Mouse (Mus musculus): ENCODE results near the gene Pcsk5.
"Not testable (repeated sequence)": the region's sequence is repeated elsewhere in the genome, so short reads cannot be mapped to it uniquely, and the experiment has no call there.

The Pcsk5 gene

GRCm38 (mm10) chr19:17482126-17482790, 355.2 kb downstream of the Pcsk5 start:
- no peak for DNase-seq (ENCODE audit: low spot score in 2 of 2)

- DNase-seq (ENCODE audit: low spot score in 2 of 2): no peak
Measured at GRCm38 (mm10) chr19:17479471-17479870, 358.0 kb downstream of the Pcsk5 start.

GRCm38 (mm10) chr19:17476021-17476420, 361.4 kb downstream of the Pcsk5 start:
- DNase-seq (ENCODE audit: low spot score in 2 of 2): no peak

GRCm38 (mm10) chr19:17473138-17473537, 364.3 kb downstream of the Pcsk5 start:
- DNase-seq (ENCODE audit: low spot score in 2 of 2): not testable (repeated sequence)

- no peak for DNase-seq (ENCODE audit: low spot score in 2 of 2)
Measured at GRCm38 (mm10) chr19:17471861-17472260, 365.6 kb downstream of the Pcsk5 start.

GRCm38 (mm10) chr19:17471196-17471595, 366.2 kb downstream of the Pcsk5 start:
- no peak for DNase-seq (ENCODE audit: low spot score in 2 of 2)

- DNase-seq (ENCODE audit: low spot score in 2 of 2): peak in 1 of 2 experiments; percentile 19
Measured at GRCm38 (mm10) chr19:17467556-17468211, 369.7 kb downstream of the Pcsk5 start.

- no peak for DNase-seq (ENCODE audit: low spot score in 2 of 2)
Measured at GRCm38 (mm10) chr19:17452001-17452400, 385.4 kb downstream of the Pcsk5 start.

- no peak for DNase-seq (ENCODE audit: low spot score in 2 of 2)
Measured at GRCm38 (mm10) chr19:17443581-17443980, 393.9 kb downstream of the Pcsk5 start.

GRCm38 (mm10) chr19:17439476-17440189, 397.8 kb downstream of the Pcsk5 start:
- no peak for DNase-seq (ENCODE audit: low spot score in 2 of 2)

GRCm38 (mm10) chr19:17436651-17437050, 400.8 kb downstream of the Pcsk5 start:
- DNase-seq (ENCODE audit: low spot score in 2 of 2): no peak

- DNase-seq (ENCODE audit: low spot score in 2 of 2): no peak
Measured at GRCm38 (mm10) chr19:17428561-17428914, 408.9 kb downstream of the Pcsk5 start.

GRCm38 (mm10) chr19:17427824-17428560, 409.4 kb downstream of the Pcsk5 start:
- DNase-seq (ENCODE audit: low spot score in 2 of 2): no peak

GRCm38 (mm10) chr19:17423306-17423705, 414.1 kb downstream of the Pcsk5 start:
- DNase-seq (ENCODE audit: low spot score in 2 of 2): no peak

GRCm38 (mm10) chr19:17417855-17418254, 419.6 kb downstream of the Pcsk5 start:
- no peak for DNase-seq (ENCODE audit: low spot score in 2 of 2)

GRCm38 (mm10) chr19:17412915-17413459, 424.4 kb downstream of the Pcsk5 start:
- no peak for DNase-seq (ENCODE audit: low spot score in 2 of 2)

- DNase-seq (ENCODE audit: low spot score in 2 of 2): no peak
Measured at GRCm38 (mm10) chr19:17410465-17411065, 426.9 kb downstream of the Pcsk5 start.

- no peak for DNase-seq (ENCODE audit: low spot score in 2 of 2)
Measured at GRCm38 (mm10) chr19:17409351-17409750, 428.1 kb downstream of the Pcsk5 start.

GRCm38 (mm10) chr19:17408591-17408990, 428.8 kb downstream of the Pcsk5 start:
- no peak for DNase-seq (ENCODE audit: low spot score in 2 of 2)

- DNase-seq (ENCODE audit: low spot score in 2 of 2): no peak
Measured at GRCm38 (mm10) chr19:17406823-17407222, 430.6 kb downstream of the Pcsk5 start.

- DNase-seq (ENCODE audit: low spot score in 2 of 2): no peak
Measured at GRCm38 (mm10) chr19:17403175-17403574, 434.3 kb downstream of the Pcsk5 start.

Measured in cerebellum, postnatal 4 days (tissue).